Mouse (Mus musculus): Measurements from ENCODE around the gene Lrig2.

DNA sequence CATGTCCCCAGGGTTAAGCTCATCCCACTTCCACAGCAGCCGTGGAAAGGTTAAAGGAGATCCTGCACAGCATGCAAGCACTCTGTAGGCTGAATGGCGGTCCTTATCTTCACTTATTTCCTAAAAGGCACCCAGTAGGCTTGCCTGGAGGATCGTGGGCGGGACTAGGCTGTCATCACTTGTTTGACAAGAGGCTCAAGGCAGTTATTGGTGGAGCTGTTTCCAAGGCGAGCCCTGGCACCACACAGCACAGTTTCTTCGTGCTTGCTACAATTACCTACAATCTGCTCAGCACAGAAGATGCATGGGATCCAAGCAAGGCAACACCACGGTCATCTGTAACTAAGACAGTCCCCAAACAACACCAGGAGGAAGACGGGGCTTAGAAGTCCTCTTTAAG is 137.8 kb downstream of the Lrig2 start:
- TF ChIP-seq CTCF (IDR thresholded peaks at IDR 0.05; ENCODE audit: control insufficient read depth, insufficient read depth, insufficient read length), result no peak
- TF ChIP-seq CEBPB (IDR thresholded peaks at IDR 0.05; ENCODE audit: low read depth), result no peak
- no peak for TF ChIP-seq USF1 (IDR thresholded peaks at IDR 0.05; ENCODE audit: low read depth)
- TF ChIP-seq MAX (IDR thresholded peaks at IDR 0.05), result no peak
- TF ChIP-seq MYOD1 (IDR thresholded peaks at IDR 0.05; ENCODE audit: control insufficient read depth, insufficient read length, low read depth), result no peak
- no peak for TF ChIP-seq FOSL1 (IDR thresholded peaks at IDR 0.05; ENCODE audit: insufficient read depth, low read length, poor library complexity, severe bottlenecking)
- no peak for TF ChIP-seq MYOG (IDR thresholded peaks at IDR 0.05; ENCODE audit: control insufficient read depth, extremely low read depth, insufficient read length)

All from C2C12 (cell line).